Mouse (Mus musculus) lung, postnatal 10 days (tissue): ENCODE measurements at regions not wholly inside any gene's neighbourhood (a gene's known extent, or its start where the extent isn't known, plus 50 kb on each side); places are given as distances from the start of the nearest gene placed in this dataset.

ENCODE experiments used
- DNase-seq: peaks from one replicate; pipeline ENCODE4 v3.0.0; 2021

DNA sequence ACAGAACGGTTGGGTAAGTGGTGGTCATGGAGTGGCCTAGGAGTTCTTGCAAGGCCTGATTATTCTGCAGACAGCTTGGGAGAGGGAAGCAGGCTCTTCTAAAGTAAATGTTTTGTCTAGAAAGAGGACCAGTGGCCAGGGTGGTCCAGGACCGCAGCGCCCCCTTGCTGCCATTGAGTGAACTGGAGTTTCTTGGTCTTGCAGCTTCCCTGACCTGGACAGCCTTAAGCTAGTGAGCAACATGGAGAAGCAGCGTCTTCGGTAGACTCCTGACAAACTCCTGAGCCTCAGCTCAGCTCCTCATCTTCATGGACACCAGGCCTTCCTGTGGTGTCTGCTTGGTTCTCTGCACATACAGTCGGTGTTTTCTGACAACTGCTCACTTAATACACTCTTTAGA is 376.4 kb downstream of the Nkx6-1 start:
- peak; percentile 32 for DNase-seq

- DNase-seq, result peak; percentile 8
Observed at GRCm38 (mm10) chr5:101285941-101286340, 378.9 kb downstream of the Nkx6-1 start.

DNA sequence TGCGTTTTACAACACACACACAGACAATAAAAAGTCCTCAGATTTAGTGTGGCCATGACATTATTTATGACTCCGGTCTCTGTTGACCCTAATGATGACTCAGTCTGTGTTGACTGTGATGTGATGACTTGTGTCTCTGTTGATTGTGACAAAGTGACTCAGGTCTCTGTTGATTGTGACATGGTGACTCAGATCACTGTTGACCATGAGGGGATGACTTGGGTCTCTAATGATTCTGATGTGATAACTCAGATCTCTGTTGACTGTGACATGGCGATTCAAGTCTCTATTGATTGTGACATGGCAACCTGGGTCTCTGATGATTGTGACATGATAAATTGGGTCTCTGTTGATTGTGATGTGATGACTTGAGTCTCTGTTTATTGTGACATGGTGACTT is 405.0 kb downstream of the Gpat3 start:
- DNase-seq, result no peak

DNA sequence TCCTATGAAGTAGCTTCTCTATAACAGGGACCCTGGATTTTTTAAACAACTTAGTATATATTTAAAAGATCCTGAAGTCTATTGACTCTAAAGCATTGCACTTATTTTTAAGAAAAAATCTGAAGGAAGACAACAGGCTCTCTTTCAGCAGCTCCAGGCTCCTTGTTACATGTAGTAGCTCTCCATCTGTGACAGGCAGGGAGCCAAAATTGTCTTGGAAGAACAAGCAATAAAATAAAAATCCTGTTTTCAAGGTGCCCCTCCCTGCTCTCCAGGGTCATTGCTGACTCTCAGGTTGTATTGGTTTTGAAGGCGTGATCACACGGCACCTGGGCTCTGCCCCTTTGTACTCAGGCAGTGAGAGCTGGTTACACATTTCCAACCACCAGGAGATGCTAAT is 397.1 kb downstream of the Gpat3 start:
- no peak for DNase-seq

DNA sequence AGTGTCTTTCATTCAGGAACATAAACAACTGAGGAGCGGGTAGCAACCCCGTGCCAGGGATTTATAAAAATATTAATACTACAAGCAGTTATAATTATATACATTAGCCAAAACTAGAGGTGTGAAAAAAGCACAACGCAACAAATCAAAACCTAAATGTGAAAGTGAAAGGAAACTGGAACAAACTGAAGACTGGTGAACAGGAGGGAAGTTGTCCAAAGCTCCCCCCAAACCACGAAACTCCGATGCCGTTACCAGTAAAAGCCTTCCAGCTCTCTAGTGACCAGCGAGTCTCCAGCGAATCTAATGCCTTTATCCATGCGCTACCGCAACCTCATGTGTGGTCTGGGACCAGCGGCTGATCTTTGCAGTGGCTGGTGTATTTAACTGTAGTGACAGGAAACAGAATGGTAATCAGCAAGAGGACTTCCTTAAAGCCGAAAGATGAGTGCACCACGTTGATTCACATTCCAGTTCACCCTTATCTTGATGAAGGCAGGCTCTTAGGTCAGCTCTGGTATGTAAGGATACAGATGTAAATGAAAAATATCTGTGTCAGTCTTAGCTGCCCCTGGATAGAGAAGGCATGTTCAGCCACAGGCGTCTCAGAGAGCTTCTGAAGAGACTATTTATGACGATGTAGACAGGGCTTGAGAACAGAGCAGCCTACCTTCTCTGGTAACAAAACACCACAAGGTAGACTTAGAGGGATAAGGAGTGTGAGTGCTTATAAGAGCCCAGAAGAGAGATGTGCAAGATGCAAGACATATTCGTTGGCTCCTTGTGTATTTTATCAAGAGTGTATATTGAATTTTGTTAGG is 394.0 kb downstream of the Gpat3 start:
- DNase-seq, result peak; percentile 2

- DNase-seq, result no peak
Observed at GRCm38 (mm10) chr5:101236163-101236693, 390.7 kb downstream of the Gpat3 start.

DNA sequence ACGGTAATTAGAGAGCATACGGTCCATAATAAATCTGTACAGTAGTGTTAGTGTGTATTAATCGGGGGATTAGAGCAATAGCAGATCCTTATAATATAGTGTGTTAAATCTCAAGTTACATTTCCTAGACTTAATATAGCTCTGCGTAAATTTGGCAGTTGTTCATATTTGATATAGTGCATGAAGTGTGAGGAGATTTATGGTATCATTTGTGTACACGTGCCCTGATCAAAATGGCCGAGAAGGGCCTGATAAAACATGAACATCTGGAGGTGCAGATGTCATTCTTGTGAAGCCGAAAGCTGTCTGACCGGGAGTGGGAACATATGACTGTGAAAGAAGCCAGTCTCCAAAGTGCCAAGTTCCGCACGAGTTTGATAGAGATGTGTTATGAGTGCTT is 376.9 kb downstream of the Gpat3 start:
- no peak for DNase-seq

DNA sequence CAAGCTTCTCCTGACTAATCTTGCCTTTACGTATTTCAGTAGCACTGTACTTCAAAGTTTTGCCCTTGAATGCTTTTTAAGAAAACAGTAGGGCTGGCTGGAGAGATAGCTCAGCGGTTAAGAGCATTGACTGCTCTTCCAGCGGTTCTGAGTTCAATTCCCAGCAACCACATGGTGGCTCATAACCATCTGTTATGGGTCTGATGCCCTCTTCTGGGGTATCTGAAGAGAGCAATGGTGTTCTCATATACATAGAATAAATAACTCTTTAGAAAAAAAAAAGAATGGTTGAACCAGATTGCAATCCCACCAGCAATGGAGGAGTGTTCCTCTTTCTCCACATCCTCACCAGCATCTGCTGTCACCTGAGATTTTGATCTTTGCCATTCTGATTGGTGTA is 372.6 kb downstream of the Gpat3 start:
- DNase-seq, result no peak

- no peak for DNase-seq
Observed at GRCm38 (mm10) chr5:101216837-101217571, 371.5 kb downstream of the Gpat3 start.

DNA sequence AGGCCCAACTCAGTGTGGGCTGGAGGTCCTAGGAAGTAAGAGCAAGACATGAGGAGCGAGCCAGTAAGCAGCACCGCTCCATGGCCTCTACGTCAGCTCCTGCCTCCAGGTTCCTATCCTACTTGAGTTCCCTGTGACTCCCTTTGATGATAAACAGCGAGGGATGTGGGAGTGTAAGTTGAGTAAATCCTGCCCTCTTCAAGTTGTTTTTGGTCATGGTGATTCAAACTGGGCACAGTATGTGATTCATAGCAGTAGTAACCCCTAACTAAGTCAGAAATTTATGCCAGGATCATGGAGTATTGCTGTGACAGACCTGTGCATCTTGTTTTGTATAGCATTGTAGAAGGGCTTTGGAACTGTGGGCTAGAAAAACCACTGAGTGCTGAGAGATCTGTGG is 366.5 kb downstream of the Gpat3 start:
- no peak for DNase-seq

- DNase-seq, result no peak
Observed at GRCm38 (mm10) chr5:101208150-101208549, 362.6 kb downstream of the Gpat3 start.

GRCm38 (mm10) chr5:101195501-101195900 is 350.0 kb downstream of the Gpat3 start:
- no peak for DNase-seq

DNA sequence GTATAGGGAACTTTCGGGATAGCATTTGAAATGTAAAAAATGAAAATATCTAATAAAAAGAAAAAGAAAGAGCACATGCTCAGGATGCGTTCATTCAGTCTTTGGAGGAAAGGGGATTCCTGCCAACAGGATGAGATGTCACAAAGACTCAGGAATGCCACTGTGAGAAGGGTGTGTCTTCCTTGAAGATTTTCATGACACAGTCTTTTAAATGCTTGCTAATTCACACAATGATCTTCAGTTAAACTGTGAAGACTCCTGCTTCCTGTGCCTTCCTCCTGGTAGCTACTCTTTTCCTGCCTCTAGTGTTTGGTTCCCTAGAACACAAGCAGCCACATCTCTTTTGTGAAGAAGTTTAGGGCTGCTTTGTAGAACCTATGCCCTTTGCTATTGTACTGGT is 345.5 kb downstream of the Gpat3 start:
- no peak for DNase-seq

DNA sequence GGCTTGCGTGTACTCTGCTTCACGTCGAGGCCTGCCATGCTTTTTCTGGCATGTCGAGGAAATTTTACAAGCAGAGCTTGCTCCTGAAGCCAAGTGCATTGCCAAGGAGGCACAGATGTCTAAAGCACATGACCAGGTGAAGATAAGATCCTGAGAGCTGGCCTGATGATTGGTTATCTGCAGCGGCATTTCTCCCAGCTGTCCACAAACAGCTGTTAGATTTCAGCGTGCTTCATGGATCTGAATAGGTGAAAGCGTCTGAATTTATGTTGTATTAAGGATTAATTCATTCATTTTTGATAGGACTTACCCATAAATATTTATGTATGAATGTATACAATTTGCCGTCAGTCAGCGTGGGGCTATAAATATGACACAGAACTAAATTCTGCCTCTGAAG is 327.7 kb downstream of the Gpat3 start:
- no peak for DNase-seq

DNA sequence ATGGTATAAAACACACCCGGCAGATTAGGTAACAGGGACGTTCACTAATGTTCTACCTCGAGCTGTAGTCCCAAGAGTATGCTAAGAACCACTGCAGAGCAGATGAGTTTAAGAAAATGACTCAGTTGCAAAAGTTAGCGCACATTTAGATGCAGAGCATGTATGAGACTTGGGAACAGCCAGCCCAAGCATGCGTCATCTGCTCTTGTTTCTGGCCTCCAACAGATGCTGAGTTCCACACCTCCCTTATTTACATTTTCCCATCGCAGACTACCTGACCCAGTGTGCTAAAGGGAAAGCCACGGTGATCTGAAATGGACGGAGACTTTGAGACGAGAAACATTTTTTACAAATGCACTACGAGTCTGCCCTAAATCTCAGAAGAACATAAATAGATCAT is 327.3 kb downstream of the Gpat3 start:
- no peak for DNase-seq

GRCm38 (mm10) chr5:101169074-101169473 is 323.6 kb downstream of the Gpat3 start:
- DNase-seq, result no peak

DNA sequence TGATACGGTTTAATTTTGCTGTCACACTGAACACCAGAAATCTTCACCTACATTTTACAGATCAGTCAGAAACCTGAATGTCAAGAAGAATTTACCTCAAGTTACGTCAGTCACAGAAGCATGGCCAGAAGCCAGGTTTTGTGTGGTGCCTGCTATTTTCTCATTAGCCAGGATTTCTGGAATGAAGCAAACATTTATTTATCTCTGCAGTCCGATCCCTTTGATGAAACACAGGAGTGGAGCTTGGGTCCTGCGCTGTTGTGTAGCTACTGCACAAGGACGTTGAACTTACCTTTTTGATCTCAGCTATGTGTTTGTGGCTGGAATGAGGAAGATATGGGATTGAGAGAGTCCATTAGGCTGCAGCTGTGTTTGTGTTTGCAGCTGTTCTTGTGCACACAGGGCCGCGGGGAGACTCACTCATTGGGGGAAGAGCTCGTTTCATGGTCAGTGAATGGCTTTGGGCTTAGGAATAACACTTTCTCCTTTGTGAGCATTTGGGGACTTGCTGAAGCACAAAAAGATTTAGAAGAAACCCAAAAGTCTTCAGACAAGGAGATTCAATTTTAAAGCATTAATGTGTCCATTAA is 318.2 kb downstream of the Gpat3 start:
- DNase-seq, result no peak

DNA sequence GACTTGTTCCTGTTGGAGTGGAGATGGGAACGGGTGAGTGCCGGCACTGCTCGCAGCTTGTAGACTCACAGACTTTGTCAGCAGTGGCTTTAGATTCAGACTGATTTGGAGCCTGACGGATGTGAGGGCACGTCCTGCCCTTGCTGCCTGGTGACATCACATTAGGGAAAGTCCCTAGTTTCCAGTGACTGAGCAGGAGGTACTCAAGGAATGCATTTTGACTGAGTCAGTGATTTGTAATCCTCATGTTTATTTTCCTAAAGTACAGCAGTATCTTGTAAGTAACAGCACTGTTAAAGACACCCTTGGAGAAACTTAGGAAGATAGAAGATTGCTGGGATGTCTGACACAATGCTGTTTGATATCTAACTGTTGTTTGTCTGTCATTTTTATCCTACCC is 317.6 kb downstream of the Gpat3 start:
- DNase-seq, result no peak

GRCm38 (mm10) chr5:101157416-101157815 is 311.9 kb downstream of the Gpat3 start:
- no peak for DNase-seq

DNA sequence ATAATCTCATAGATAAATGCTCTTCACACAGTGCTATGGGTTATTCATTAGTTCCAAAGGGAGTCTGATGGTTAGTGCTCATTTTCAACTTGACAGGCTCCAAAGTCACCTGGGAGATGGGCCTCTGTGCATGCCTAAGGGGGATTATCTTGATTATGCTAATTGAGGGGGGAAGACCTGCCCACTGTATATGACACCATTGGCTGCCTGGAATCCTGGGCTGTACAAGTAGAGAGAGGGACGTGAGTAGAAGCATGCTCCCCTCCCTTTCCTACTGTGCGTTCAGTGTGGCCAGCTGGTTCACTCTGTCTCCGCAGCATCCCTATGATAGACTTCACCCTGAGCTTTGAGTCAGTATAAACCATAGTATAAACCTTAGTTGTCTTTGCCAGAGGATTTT is 300.8 kb downstream of the Gpat3 start:
- no peak for DNase-seq

- no peak for DNase-seq
Observed at GRCm38 (mm10) chr5:101124941-101125453, 279.5 kb downstream of the Gpat3 start.

- no peak for DNase-seq
Observed at GRCm38 (mm10) chr5:101122914-101123313, 277.4 kb downstream of the Gpat3 start.

DNA sequence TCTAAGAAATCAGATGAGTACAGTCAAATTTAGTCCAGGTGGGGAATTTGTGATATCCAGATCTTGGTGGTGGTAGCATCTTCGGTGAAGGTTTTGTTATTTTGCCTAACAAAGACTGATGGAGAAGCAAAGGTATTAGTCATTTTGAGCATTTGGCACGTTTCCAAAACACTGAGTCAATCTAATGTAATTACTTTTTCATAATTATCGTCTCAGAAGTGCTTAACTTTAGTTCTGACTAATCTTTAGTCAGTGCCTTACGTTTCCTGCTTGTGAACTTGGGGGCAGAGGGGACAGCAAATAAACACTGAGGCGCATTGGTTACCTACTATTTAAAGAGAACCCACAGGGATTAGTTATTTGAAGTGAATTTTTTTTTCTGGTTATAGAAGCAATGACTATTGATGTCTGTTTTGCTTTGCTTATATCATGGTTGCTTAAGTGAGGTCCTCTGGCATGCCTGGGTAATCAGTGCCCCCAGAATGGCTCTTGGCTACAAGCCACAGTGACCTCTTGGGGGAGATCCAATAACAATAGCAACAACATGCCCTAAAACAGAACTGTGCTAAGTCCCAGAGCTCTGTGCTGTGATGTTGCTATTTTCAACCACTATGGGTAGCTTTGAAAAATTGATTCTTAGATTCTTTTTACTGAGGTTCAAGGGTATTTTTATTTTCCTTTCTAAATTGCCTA is 275.1 kb downstream of the Gpat3 start:
- no peak for DNase-seq
